Mouse (Mus musculus): ENCODE results near the gene Igf1. TPM values are rescaled to one million over a fixed set of nuclear protein-coding genes. Genes with fewer than 3 reads are reported as not detected.

Gene Igf1
- polyA plus RNA-seq, 1 experiment from 2014 or later: 5.3 TPM

DNA sequence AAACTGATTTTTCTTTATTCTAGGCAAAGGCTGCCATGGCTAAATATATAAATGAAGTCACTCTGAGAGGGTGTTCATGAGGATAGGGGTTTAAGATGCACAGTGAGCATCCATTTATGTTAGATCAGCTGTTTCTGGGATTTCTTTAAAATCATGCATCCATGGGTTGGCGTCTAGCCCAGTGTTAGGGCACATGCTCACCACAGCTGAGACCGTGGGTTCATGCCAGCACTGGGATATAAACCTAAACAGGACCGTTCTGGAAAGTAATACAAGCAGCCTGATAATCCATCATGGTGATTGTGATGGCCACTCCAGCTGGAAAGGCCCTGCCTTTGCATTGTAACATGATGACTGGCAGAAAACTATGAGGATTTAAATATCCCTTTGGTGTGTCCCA, 128.1 kb downstream of the Igf1 start:
- Histone ChIP-seq H3K4me3 (replicated peaks) (no peak overlapping the region), H3K4me2 (replicated peaks) (no peak overlapping the region), H3K9ac (replicated peaks) (no peak overlapping the region), H3K27ac (no peak overlapping the region), H3K27me3 (no peaks in the 10 kb centered on the region), H3K4me1 (replicated peaks) (no peaks in the 10 kb centered on the region), H3K36me3 (no peaks in the 10 kb centered on the region), H3K9me3 (no peaks in the 10 kb centered on the region)
- 79% methylated on average over 3 of the region's 3 CpGs for WGBS
- ATAC-seq: no peak

Other genes starting within 250 kb of the Igf1 start
- gene Pmch, start 232.8 kb downstream of the Igf1 start, polyA plus RNA-seq (2015; fragmentation: Nextera tagmentation; extraction: Ambion mirVana): 12.2 and 43.4 TPM in 2 replicates